Comparison of ENCODE assay signal across 8 mouse cellular contexts in genomic region chr4:34551098-34551809, GRCm38 (mm10). TPM values are rescaled to one million over a fixed set of nuclear protein-coding genes. Genes with fewer than 3 reads are reported as not detected.
A peak's percentile ranks its signal among the peaks of the same experiment; 100 is the strongest.
DNase-seq lines count a peak whose midpoint lies in the region; ATAC-seq and TF ChIP-seq lines count a peak whose summit lies in the region.

No protein-coding gene starts in this region.

- no peak for TF ChIP-seq CTCF in liver, adult 2 months (IDR thresholded peaks at IDR 0.05; ENCODE audit: low read depth, low read length)
- TF ChIP-seq CTCF in testis, adult 2 months (IDR thresholded peaks at IDR 0.05; ENCODE audit: control insufficient read depth, insufficient read depth, insufficient replicate concordance, low read depth, low read length), result no peak

- peak overlapping the region; percentile 93 for H3K4me3 ChIP-seq in intestine, embryonic 14.5 days (ENCODE audit: low read depth, low read length)
- H3K4me3 ChIP-seq in liver, adult 2 months (ENCODE audit: insufficient read depth, low read depth, low read length), result peak overlapping the region; percentile 100
- peak overlapping the region; percentile 88 for H3K4me3 ChIP-seq in testis, adult 2 months (ENCODE audit: control insufficient read depth, low read depth, low read length)

- H3K4me2 ChIP-seq in intestine, embryonic 14.5 days (ENCODE audit: low read length), result peak overlapping the region; percentile 73

- DNase-seq in B cell, adult 2 months, result peak; percentile 57 to 60
- peak; percentile 53 to 61 for DNase-seq in adrenal gland, adult 18-20 months (ENCODE audit: low spot score in 2 of 2)
- DNase-seq in embryo, embryonic 11 days, result peak; percentile 86
- peak; percentile 15 to 32 for DNase-seq in gastrocnemius, postnatal 36 days
- peak; percentile 80 for DNase-seq in intestine, embryonic 14.5 days (ENCODE audit: low spot score)
- peak; percentile 86 for DNase-seq in liver, adult 2 months (ENCODE audit: extremely low read depth, low read depth, low spot score)

- H3K4me1 ChIP-seq in intestine, embryonic 14.5 days (replicated peaks; ENCODE audit: control insufficient read depth, insufficient read depth, low read length), result peaks cover 10% of the 10 kb centered on the region
- peaks cover 23% of the 10 kb centered on the region for H3K4me1 ChIP-seq in liver, adult 2 months (ENCODE audit: control insufficient read depth, insufficient read depth, low read length)
- H3K4me1 ChIP-seq in testis, adult 2 months (ENCODE audit: control insufficient read depth, insufficient read depth, low read length), result peaks cover 3% of the 10 kb centered on the region; the same call in 1 of the 2 replicates

- H3K79me2 ChIP-seq in liver, adult 2 months (ENCODE audit: control insufficient read depth, insufficient read depth, low read length), result peaks cover 27% of the 10 kb centered on the region; the same call in 1 of the 2 replicates

- peak overlapping the region; percentile 92 for H3K27ac ChIP-seq in intestine, embryonic 14.5 days (ENCODE audit: low read depth)
- peak overlapping the region; percentile 96 for H3K27ac ChIP-seq in liver, adult 2 months (replicated peaks; ENCODE audit: insufficient read depth, low read depth, low read length)
- H3K27ac ChIP-seq in testis, adult 2 months (ENCODE audit: control insufficient read depth, insufficient read depth, low read depth, low read length), result peak overlapping the region; percentile 85

- 0 out of 2 replicates have a peak, but pooled peaks cover 5% of the 10 kb centered on the region for H3K36me3 ChIP-seq in intestine, embryonic 14.5 days (ENCODE audit: control insufficient read depth, insufficient read depth, low read length)
- H3K36me3 ChIP-seq in liver, adult 2 months (ENCODE audit: control insufficient read depth, insufficient read depth, low read length), result no peaks in the 10 kb centered on the region
- H3K36me3 ChIP-seq in testis, adult 2 months (ENCODE audit: control insufficient read depth, insufficient read depth, low read length), result no peaks in the 10 kb centered on the region

- no peaks in the 10 kb centered on the region for H3K9me3 ChIP-seq in intestine, embryonic 14.5 days (ENCODE audit: control insufficient read depth, low read length)

- no peaks in the 10 kb centered on the region for H3K27me3 ChIP-seq in intestine, embryonic 14.5 days (replicated peaks; ENCODE audit: control insufficient read depth, insufficient read depth, low read length)
- H3K27me3 ChIP-seq in liver, adult 2 months (ENCODE audit: control insufficient read depth, insufficient read depth, low read length), result no peaks in the 10 kb centered on the region
- no peaks in the 10 kb centered on the region for H3K27me3 ChIP-seq in testis, adult 2 months (ENCODE audit: control insufficient read depth, insufficient read depth, low read length)

- under 1% methylated on average over 42 of the region's 50 CpGs for WGBS in intestine, embryonic 14.5 days
- 1% methylated on average over 41 of the region's 50 CpGs for WGBS in liver, adult 2 months

- H3K9ac ChIP-seq in intestine, embryonic 14.5 days (ENCODE audit: low read length), result peak overlapping the region; percentile 93
- peak overlapping the region; percentile 99 for H3K9ac ChIP-seq in liver, adult 2 months (ENCODE audit: low read depth, low read length)

- peak; percentile 60 for ATAC-seq in intestine, embryonic 14.5 days (replicated peaks; ENCODE audit: low FRiP score, low TSS enrichment, low read depth)
- peak; percentile 33 for ATAC-seq in monocyte, adult 5-6 weeks (replicated peaks; ENCODE audit: insufficient number of reproducible peaks, low FRiP score, low TSS enrichment, poor library complexity, severe bottlenecking)

- intact Hi-C loops in gastrocnemius, postnatal 36 days (cut with DNase I), result no loop called here

- TF ChIP-seq POLR2A in liver, adult 2 months (IDR thresholded peaks at IDR 0.05; ENCODE audit: extremely low read depth, insufficient read depth, low read length), result no peak
- no peak for TF ChIP-seq POLR2A in testis, adult 2 months (IDR thresholded peaks at IDR 0.05; ENCODE audit: control insufficient read depth, low read depth, low read length)

RNA-seq across cellular contexts. Expression of gene Akirin2, which starts 0.5 kb away (rescaled TPM):
- 10 to 100 TPM; 67.5 to 76.6 TPM for total RNA-seq in adrenal gland, adult 18-20 months (2021)
- total RNA-seq in gastrocnemius, postnatal 36 days (2021), result 10 to 100 TPM; 33.4 to 42.6 TPM
- polyA plus RNA-seq in intestine, embryonic 14.5 days (2014; fragmentation: Nextera tagmentation; extraction: Ambion mirVana), result 44.3 and 49.7 TPM in 2 replicates
- total RNA-seq in liver, adult 2 months (2014; rRNA removed), result 16.2 and 16.8 TPM in 2 replicates
- 9.8 and 10.9 TPM in 2 replicates for polyA plus RNA-seq in liver, adult 2 months (2012; rRNA removed)
- total RNA-seq in monocyte, adult 5-6 weeks (2017), result 51.4 to 79.7 TPM (median 64.7 TPM) in 3 replicates
- 108 and 109 TPM in 2 replicates for polyA plus RNA-seq in testis, adult 2 months (2012; rRNA removed)

Comparison
In these comparisons a context has a peak if more than half of its experiments do, and no peak if none do; other contexts are left out.
1. Peak in every context shown above with its lines: DNase-seq, ATAC-seq, H3K4me3 ChIP-seq and H3K27ac ChIP-seq.
2. DNase-seq: peak in every context shown above with its lines; median percentile 86 in embryo, embryonic 11 days; 86 in liver, adult 2 months; 80 in intestine, embryonic 14.5 days; 58 in B cell, adult 2 months; 57 in adrenal gland, adult 18-20 months; 24 in gastrocnemius, postnatal 36 days.